Mouse (Mus musculus): ENCODE results near the gene Prkar2a.
A peak's percentile ranks its signal among the peaks of the same experiment; 100 is the strongest.

Prkar2a gene

GRCm38 (mm10) chr9:108752142-108752920 is 63.2 kb downstream of the Prkar2a start:
- DNase-seq (ENCODE audit: low read depth, low spot score): no peak

DNA sequence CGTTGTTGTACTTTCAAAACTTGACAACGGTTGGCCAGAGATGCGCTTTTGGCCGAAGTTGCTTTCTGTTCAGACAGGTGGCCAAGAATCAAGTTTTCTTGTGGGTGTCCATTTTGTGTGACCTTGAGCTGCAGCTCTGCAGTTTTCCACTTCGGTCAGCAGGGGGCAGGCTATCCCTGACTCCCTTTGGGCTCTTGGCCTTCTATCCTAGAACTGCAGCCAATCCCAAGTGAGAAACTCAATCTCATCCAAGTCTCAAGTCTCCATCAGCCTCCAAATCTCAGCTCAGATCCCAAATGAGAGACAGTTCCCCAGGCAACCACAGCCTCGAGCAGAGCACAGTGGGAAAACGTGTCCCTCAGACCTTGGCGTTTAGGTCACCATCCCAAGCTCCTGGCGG is 64.2 kb downstream of the Prkar2a start:
- DNase-seq (ENCODE audit: low read depth, low spot score): peak; percentile 23

DNA sequence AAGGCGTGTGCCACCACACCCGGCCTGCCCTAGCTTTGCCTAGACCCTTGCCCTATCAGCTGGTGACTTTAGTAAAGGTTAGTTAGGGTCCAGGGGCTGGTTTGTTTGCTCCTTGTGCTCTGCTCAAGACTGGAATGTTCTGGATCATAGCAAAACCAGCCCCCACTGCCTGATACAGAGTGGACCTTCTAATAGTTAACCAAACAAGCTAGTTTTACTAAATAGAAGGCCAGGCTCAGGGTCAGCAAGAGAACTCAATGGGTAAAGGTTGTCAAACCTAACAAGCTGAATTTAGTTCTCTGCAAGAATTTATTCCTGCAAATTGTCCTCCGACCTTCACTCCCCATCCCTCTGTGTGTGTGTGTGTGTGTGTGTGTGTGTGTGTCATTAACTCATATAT is 64.9 kb downstream of the Prkar2a start:
- DNase-seq (ENCODE audit: low read depth, low spot score): no peak

DNA sequence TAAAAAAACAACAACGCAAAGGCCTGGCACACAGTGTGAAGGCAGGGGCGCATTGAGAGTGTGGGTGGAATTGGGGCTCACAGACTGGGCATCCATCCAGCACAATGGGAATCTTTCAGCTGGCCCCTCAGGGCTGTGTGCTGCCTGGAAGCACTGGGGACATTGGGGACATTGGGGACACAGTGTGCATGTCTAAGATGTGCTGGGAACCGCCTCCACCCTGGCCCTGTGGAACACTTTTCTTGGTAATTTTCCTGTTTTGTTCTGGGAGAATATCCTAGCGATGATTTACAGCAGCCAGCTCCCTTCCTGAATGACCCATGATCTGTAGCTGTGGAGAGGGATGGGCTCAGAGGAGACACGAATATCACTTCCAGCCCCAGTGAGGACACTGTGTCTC is 65.3 kb downstream of the Prkar2a start:
- no peak for DNase-seq (ENCODE audit: low read depth, low spot score)

- no peak for DNase-seq (ENCODE audit: low read depth, low spot score)
These were observed 68.3 kb downstream of the Prkar2a start for GRCm38 (mm10) chr9:108757406-108757805.

DNA sequence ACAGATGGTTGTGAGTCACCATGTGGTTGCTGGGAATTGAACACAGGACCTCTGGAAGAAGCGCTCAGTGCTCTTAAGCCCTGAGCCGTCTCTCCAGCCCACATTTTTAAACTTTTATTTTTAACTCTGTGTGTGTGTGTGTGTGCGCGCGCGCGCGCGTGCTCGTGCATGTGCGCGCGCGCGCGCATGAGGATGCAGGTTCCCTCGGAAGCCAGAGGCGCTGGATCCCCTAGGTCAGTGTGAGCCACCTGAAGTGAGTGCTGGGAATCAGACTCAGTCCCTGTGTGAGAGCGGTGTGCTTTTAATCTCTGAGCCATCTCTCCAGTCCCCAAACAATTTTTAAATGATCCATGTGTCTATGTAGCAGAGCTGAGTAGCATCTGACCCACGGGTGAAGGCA is 70.0 kb downstream of the Prkar2a start:
- DNase-seq (ENCODE audit: low read depth, low spot score): no peak

GRCm38 (mm10) chr9:108759805-108760204 is 70.7 kb downstream of the Prkar2a start:
- no peak for DNase-seq (ENCODE audit: low read depth, low spot score)

DNA sequence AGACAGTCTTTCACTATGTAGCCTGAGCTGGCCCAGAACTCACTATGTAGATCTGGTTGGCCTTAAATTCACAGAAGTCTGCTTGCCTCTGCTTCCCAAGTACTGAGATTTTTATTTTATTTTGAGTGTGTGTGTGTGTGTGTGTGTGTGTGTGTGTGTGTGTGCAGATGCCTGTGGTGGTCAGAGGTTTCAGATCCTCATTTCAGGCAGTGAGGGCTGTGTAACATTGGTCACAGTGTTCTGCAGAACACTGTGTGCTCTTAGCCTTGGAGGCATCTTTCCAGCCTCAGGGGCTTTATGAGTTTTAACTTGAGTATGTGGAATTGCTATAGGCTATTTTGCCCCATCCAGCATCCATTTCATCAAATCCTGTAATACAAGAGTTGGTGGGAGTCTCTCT is 72.4 kb downstream of the Prkar2a start:
- no peak for DNase-seq (ENCODE audit: low read depth, low spot score)

- no peak for DNase-seq (ENCODE audit: low read depth, low spot score)
These were observed 75.9 kb downstream of the Prkar2a start for GRCm38 (mm10) chr9:108764971-108765370.

GRCm38 (mm10) chr9:108776614-108777013 is 87.5 kb downstream of the Prkar2a start:
- DNase-seq (ENCODE audit: low read depth, low spot score): no peak

DNA sequence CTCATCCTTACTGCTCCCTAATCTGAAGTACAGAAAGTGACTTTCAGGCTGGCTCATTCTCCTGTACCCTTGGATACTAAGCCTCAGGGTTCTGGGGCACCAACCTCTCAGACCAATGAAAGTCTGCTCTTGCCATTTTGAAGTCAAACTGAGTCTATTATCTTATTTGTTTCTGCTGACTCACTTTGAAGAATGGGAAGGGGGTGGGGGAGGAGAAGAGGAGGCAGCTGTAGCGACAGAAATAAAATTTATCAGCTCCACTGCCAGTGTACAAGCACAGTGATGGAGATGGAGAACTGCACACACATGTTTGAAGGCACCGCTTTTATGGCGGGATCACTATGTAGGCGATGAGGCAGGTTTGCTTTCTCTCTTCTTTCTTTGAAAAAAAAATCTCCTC is 88.2 kb downstream of the Prkar2a start:
- DNase-seq (ENCODE audit: low read depth, low spot score): no peak

DNA sequence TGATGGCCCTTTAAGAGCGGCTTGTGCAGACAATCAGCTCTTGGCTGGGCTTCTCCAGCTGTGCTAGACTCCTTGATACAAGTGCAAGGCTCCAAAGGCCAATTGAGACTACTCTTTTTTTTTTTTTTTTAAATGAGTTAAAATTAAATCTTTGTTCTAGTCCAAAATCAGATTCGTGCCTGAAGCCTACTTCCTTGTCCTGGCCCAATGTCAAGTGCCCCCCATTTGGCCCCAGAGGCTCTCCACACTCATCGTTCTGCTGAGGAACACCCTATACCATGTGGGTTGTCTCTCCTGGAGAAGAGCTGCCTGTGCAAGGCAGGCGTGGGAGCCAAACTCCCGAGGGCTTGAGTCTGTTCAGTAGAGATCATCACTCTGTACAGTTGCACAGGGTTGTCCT is 91.8 kb downstream of the Prkar2a start:
- DNase-seq (ENCODE audit: low read depth, low spot score): no peak

DNA sequence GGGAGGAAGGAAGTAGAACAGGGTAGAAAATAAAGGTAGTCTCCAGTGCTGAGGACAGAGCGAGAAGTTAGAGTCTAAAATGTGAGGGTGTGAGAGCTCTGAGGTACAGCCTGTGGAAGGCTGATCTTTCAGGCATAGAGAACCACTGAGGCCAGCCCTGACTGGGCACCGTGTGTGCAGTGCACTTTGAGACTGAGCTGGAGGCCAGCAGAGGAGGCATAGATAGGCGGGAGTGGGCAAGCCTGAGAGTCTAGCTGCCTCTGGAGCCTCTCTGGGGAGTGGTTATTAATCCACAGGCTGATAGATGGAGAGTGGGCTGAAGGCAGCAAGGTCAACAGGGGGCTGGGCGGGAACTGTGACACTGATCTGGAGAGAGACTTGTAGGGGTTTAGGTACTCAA is 92.8 kb downstream of the Prkar2a start:
- DNase-seq (ENCODE audit: low read depth, low spot score): no peak

GRCm38 (mm10) chr9:108782836-108783547 is 93.9 kb downstream of the Prkar2a start:
- no peak for DNase-seq (ENCODE audit: low read depth, low spot score)

GRCm38 (mm10) chr9:108783548-108784463 is 94.7 kb downstream of the Prkar2a start, which contains the start of gene Ip6k2:
Gene Ip6k2 (plus strand): TSS chr9:108783796.
- peak; percentile 93 for DNase-seq (ENCODE audit: low read depth, low spot score)

DNA sequence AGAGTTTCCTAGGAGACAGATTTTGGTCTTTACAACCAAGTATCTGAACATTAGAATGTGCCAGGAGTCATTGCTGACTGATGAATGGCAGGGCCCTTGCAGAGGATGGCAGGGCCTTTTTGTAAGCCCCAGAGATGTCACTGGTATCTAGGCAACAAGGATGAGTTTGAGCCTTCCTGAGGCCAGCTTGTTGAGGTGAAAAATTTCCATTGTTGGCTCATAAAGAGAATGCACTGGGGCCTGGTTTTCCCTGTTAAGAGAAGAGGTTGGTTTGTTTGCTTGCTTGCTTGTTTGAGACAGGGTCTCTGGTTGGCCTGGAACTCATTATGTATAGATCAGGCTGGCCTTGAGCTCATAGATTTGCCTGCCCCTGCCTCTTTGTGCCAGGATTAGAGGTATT is 96.3 kb downstream of the Prkar2a start:
- no peak for DNase-seq (ENCODE audit: low read depth, low spot score)

DNA sequence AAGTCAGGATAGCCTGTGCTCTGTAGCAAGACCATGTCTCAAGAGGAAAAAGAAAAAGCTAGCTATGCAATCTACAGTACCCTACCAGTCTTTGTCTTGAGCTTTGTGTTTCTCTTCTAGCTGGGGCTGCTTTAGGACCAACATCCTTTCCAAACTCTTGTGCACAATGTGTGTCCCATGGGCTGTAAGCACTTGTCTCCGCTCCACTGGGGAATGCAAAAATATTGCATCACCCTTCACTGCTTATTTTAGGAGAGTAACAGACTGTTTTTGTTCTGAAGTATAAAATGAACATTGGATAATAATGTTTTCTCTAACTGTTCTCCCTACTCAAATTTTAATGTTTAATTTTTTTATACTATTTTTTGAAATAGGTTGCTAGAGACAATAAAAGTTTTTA is 97.4 kb downstream of the Prkar2a start:
- no peak for DNase-seq (ENCODE audit: low read depth, low spot score)

- DNase-seq (ENCODE audit: low read depth, low spot score): no peak
These were observed 98.0 kb downstream of the Prkar2a start for GRCm38 (mm10) chr9:108787080-108787479.

DNA sequence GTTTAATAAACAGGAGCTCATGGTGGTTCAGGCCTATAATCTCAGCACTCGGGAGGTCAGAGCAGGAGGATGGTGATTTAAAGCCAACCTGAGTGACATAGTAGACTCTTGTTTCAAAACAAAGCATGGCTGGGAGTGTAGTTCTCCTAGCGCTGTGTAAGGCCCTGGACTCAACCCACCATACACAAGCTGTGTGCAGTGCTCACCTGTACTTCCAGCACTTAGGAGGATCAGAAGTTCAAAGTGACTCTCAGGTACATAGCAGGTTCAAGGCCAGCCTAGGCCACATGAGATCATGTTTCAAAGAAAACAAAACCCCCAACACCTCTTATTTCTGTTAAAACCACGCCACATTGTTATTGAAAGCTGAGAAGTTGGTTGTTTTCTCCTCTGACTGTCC is 99.6 kb downstream of the Prkar2a start:
- DNase-seq (ENCODE audit: low read depth, low spot score): no peak

GRCm38 (mm10) chr9:108792307-108792706 is 103.2 kb downstream of the Prkar2a start:
- DNase-seq (ENCODE audit: low read depth, low spot score): no peak

DNA sequence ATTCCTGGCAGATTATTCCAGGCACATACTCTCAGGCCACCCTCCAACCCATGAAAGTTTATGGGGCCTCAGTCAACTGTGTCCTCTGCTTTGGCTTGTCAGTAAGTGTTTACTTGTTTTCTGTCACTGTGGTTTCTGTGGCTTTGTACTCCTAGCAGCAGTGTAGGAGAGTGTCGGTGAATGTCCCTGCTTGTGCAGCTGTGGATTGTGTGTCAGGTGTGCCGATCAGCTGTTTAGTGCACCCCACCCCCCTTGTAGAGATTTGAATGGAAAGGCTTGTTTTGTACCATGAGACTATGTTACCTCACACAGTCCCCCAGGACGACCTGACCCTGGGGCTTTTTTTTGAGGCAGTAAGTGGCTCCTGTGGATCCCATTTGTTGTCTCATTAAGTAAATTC is 103.6 kb downstream of the Prkar2a start:
- no peak for DNase-seq (ENCODE audit: low read depth, low spot score)

DNA sequence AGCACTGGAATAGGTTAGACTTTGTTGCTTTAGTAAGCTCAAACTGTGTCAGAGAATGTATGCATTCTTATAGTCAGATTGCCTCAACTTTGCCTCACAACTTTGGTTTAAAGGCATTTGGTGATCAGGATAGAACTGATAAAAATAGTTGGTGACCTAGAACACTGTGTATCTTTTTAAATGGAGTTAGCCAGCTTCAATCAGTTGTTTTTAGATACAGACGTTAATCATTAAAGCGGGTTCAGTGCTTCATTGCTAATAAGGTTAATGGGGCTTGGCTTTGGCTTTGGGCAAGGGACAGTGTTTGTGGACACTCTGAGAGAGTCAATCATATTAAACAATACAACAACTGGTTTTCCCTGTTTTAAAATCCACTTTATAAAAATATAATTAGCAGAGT is 106.2 kb downstream of the Prkar2a start:
- DNase-seq (ENCODE audit: low read depth, low spot score): no peak

Measured in embryo, embryonic 11.5 days (tissue).